Mouse (Mus musculus) heart, embryonic 14.5 days (tissue): ENCODE results near the gene Rin3. TPM values are rescaled to one million over a fixed set of nuclear protein-coding genes. Genes with fewer than 3 reads are reported as not detected.

Experiments
- ATAC-seq: fragments of 200-750 bp; cut with Nextera tagmentation; 2 replicates; pipeline ENCODE4 v1.8.0; 2017; ENCODE audit warnings: low read depth, moderate TSS enrichment; ENCODE audit not compliant: insufficient number of reproducible peaks, insufficient read depth, low FRiP score
- H3K27ac ChIP-seq, 2 experiments: fragments of 200-500 bp in 1 of 2; fragments of 300-500 bp in 1 of 2; sonication (generic) in 1 of 2; replicated peaks in 1 of 2; 2 replicates each; pipeline ENCODE4 v1.5.1; 2012 to 2014; ENCODE audit warnings: low read depth in 2 of 2, low read length in 2 of 2, control low read depth in 1 of 2, mild to moderate bottlenecking in 1 of 2, mixed read lengths in 1 of 2; ENCODE audit not compliant: control insufficient read depth in 1 of 2, insufficient read depth in 1 of 2
- H3K27me3 ChIP-seq: fragments of 300-500 bp; sonication (generic); 2 replicates; pipeline ENCODE4 v1.6.1; 2014; ENCODE audit warnings: mild to moderate bottlenecking, low read length, control low read depth; ENCODE audit not compliant: control insufficient read depth, insufficient read depth
- H3K36me3 ChIP-seq: fragments of 300-500 bp; sonication (generic); 2 replicates; pipeline ENCODE4 v1.6.1; 2014; ENCODE audit warnings: mild to moderate bottlenecking, control low read depth, low read length, mixed read lengths; ENCODE audit not compliant: control insufficient read depth, insufficient read depth
- H3K4me1 ChIP-seq, 2 experiments: fragments of 200-500 bp in 1 of 2; fragments of 300-500 bp in 1 of 2; sonication (generic) in 1 of 2; 2 replicates each; pipeline ENCODE4 v1.6.1; 2012 to 2014; ENCODE audit warnings: low read length in 2 of 2, control low read depth in 1 of 2, mixed read lengths in 1 of 2; ENCODE audit not compliant: control insufficient read depth in 2 of 2, insufficient read depth in 2 of 2
- H3K4me2 ChIP-seq: fragments of 300-500 bp; sonication (generic); 2 replicates; pipeline ENCODE4 v1.6.1; 2014; ENCODE audit warnings: mild to moderate bottlenecking, low read length
- H3K4me3 ChIP-seq, 2 experiments: fragments of 200-500 bp in 1 of 2; fragments of 300-500 bp in 1 of 2; sonication (generic) in 1 of 2; 2 replicates each; pipeline ENCODE4 v1.5.1; 2012 to 2014; ENCODE audit warnings: low read length in 2 of 2, mild to moderate bottlenecking in 2 of 2, control low read depth in 1 of 2, low read depth in 1 of 2, moderate library complexity in 1 of 2; ENCODE audit not compliant: control insufficient read depth in 1 of 2, insufficient read depth in 1 of 2
- H3K9ac ChIP-seq: fragments of 300-500 bp; sonication (generic); 2 replicates; pipeline ENCODE4 v1.6.1; 2014; ENCODE audit warnings: mild to moderate bottlenecking, low read length
- H3K9me3 ChIP-seq: fragments of 300-500 bp; sonication (generic); 2 replicates; pipeline ENCODE4 v1.6.1; 2016; ENCODE audit warnings: low read length, control low read depth; ENCODE audit not compliant: control insufficient read depth
- WGBS: fragments of 180-500 bp; shearing (Covaris S2); extraction: QIAGEN DNeasy Blood & Tissue Kit; methylation state at CpG from one replicate; pipeline ENCODE4 v1.1.7; 2014; 5-methylcytosine and 5-hydroxymethylcytosine counted together
- polyA plus RNA-seq: library from polyadenylated mRNA; unstranded; fragments of >200 nt; fragmentation: Nextera tagmentation; extraction: Ambion mirVana; gene quantifications from 2 replicates; pipeline ENCODE4 v1.2.1, GENCODE M21; 2014

The Rin3 gene
- polyA plus RNA-seq, 1 experiment from 2014 or later, result 11.8 TPM

GRCm38 (mm10) chr12:102310261-102310660 lies 27.4 kb downstream of the Rin3 start:
- Histone ChIP-seq H3K27ac (no peak overlapping the region), H3K4me1 (peaks cover 29 to 39% of the 10 kb centered on the region in 2 experiments), H3K4me3 (no peak overlapping the region), H3K9me3 (no peaks in the 10 kb centered on the region), H3K9ac (no peak overlapping the region), H3K27me3 (no peaks in the 10 kb centered on the region), H3K36me3 (peaks cover 21% of the 10 kb centered on the region), H3K4me2 (no peak overlapping the region)
- no peak for ATAC-seq
- WGBS, result 95% methylated on average over 3 of the region's 3 CpGs

GRCm38 (mm10) chr12:102311454-102311853 lies 28.6 kb downstream of the Rin3 start:
- H3K9ac ChIP-seq, result no peak overlapping the region
- no peak overlapping the region for H3K4me2 ChIP-seq
- no peak for ATAC-seq
- WGBS, result 72% methylated on average over 5 of the region's 5 CpGs
- no peaks in the 10 kb centered on the region for H3K27me3 ChIP-seq
- H3K36me3 ChIP-seq, result peaks cover 26% of the 10 kb centered on the region
- H3K9me3 ChIP-seq, result no peaks in the 10 kb centered on the region
- peaks cover 27 to 35% of the 10 kb centered on the region in 2 experiments for H3K4me1 ChIP-seq
- H3K27ac ChIP-seq, result no peak overlapping the region
- H3K4me3 ChIP-seq, result no peak overlapping the region

GRCm38 (mm10) chr12:102319150-102319549 lies 36.3 kb downstream of the Rin3 start:
- no peak for ATAC-seq
- peaks cover 3 to 7% of the 10 kb centered on the region in 2 experiments; a peak in 3 of 4 replicates for H3K4me1 ChIP-seq
- H3K9me3 ChIP-seq, result no peaks in the 10 kb centered on the region
- H3K4me2 ChIP-seq, result no peak overlapping the region
- H3K36me3 ChIP-seq, result peaks cover 13% of the 10 kb centered on the region
- H3K4me3 ChIP-seq, result no peak overlapping the region
- H3K27ac ChIP-seq, result peak overlapping the region; percentile 9 to 35; a peak in 3 of 4 replicates
- no peaks in the 10 kb centered on the region for H3K27me3 ChIP-seq
- WGBS, result 44% methylated on average over 2 of the region's 2 CpGs
- H3K9ac ChIP-seq, result no peak overlapping the region

GRCm38 (mm10) chr12:102319899-102320298 lies 37.1 kb downstream of the Rin3 start:
- no peak for ATAC-seq
- Histone ChIP-seq H3K27ac (peak overlapping the region; percentile 35 to 38), H3K4me2 (no peak overlapping the region), H3K9ac (no peak overlapping the region), H3K9me3 (no peaks in the 10 kb centered on the region), H3K4me1 (peaks cover 3 to 15% of the 10 kb centered on the region in 2 experiments; a peak in 3 of 4 replicates), H3K36me3 (peaks cover 8% of the 10 kb centered on the region), H3K4me3 (no peak overlapping the region), H3K27me3 (no peaks in the 10 kb centered on the region)
- WGBS, result 53% methylated on average over 2 of the region's 2 CpGs

DNA sequence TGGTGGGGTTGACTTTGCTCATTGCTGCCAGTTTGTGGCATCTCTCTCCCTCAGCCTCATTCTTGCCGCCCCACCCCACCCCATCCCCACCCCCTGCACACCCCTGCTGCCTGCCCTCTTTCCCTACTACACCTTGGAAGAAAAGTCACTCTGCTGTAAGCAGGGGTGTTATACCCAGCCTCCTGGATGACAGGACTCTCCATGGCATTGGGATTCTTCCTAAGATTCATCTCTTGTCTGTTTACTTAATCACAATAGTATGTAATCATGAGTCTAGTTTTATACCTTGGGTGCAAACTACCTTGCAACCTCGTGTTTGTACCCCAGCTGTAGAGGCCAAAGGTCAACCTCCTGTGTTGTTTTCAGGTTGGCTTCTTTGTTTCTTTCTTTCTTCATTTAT lies 37.5 kb downstream of the Rin3 start:
- Histone ChIP-seq H3K9ac (no peak overlapping the region), H3K27me3 (no peaks in the 10 kb centered on the region), H3K27ac (peak overlapping the region; percentile 35; a peak in 3 of 4 replicates), H3K4me2 (no peak overlapping the region), H3K4me1 (peaks cover 3 to 16% of the 10 kb centered on the region in 2 experiments; a peak in 3 of 4 replicates), H3K9me3 (no peaks in the 10 kb centered on the region), H3K36me3 (peaks cover 4% of the 10 kb centered on the region), H3K4me3 (no peak overlapping the region)
- ATAC-seq, result no peak
- 58% methylated on average over 2 of the region's 2 CpGs for WGBS

DNA sequence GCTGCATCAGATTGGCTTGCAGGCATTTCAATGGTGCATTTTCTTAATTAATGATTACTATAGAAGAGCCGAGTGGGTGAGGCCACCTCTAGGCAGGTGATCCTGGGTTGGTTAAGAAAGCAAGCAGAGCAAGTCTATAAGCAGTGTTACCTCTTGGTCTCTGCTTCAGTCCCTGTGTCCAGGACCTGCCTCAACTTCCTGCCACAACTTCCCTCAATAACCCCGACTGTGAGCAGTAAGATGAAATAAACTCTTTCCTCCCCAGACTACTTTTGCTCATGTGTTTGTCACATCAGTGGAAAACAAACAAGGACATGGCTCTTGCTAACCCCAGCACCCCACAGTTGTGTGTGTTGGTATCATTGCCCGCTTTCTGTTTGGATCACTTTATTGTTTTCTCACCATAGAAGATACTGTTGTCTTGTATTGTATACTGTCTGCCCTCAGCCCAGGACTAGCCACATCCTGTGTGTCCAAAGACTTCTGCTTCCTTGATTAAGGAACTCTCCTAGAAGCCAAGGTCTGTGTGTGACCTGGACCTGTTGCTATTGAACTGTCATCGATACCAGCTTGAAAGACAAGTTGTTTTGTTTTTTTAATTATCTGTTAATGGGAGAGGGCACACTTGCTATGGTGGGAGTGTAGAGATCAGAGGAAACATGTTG lies 38.3 kb downstream of the Rin3 start:
- Histone ChIP-seq H3K4me2 (no peak overlapping the region), H3K4me1 (peaks cover 3 to 16% of the 10 kb centered on the region in 2 experiments; a peak in 3 of 4 replicates), H3K4me3 (no peak overlapping the region), H3K36me3 (peaks cover 7% of the 10 kb centered on the region), H3K27me3 (no peaks in the 10 kb centered on the region), H3K9ac (no peak overlapping the region), H3K27ac (0 out of 4 replicates have a peak overlapping the region, but pooled peaks of 1 of the 2 experiments have one; percentile 35), H3K9me3 (no peaks in the 10 kb centered on the region)
- no peak for ATAC-seq
- WGBS, result 67% methylated on average over 4 of the region's 4 CpGs

GRCm38 (mm10) chr12:102321855-102322254 lies 39.0 kb downstream of the Rin3 start:
- H3K4me3 ChIP-seq, result no peak overlapping the region
- H3K4me2 ChIP-seq, result no peak overlapping the region
- H3K9ac ChIP-seq, result no peak overlapping the region
- WGBS, result 65% methylated on average over 5 of the region's 5 CpGs
- peaks cover 14% of the 10 kb centered on the region for H3K36me3 ChIP-seq
- ATAC-seq, result no peak
- peaks cover 3 to 16% of the 10 kb centered on the region in 2 experiments; a peak in 3 of 4 replicates for H3K4me1 ChIP-seq
- H3K27me3 ChIP-seq, result no peaks in the 10 kb centered on the region
- H3K27ac ChIP-seq, result no peak overlapping the region
- no peaks in the 10 kb centered on the region for H3K9me3 ChIP-seq
